Mouse (Mus musculus) brown adipose tissue, adult 24 weeks (tissue): ENCODE measurements at regions not wholly inside any gene's neighbourhood (a gene's known extent, or its start where the extent isn't known, plus 50 kb on each side); places are given as distances from the start of the nearest gene placed in this dataset.
A peak's percentile ranks its signal among the peaks of the same experiment; 100 is the strongest.

Source experiments
- H3K27ac ChIP-seq: fragments of 200-500 bp; replicated peaks from 2 replicates; pipeline ENCODE4 v1.5.1; 2012; ENCODE audit warnings: low read depth, mild to moderate bottlenecking, low read length
- H3K4me1 ChIP-seq: fragments of 200-500 bp; 2 replicates; pipeline ENCODE4 v1.6.1; 2012; ENCODE audit warnings: low read length, mixed read lengths; ENCODE audit not compliant: control insufficient read depth, insufficient read depth, insufficient read length
- H3K4me3 ChIP-seq: fragments of 200-500 bp; 2 replicates; pipeline ENCODE4 v1.5.1; 2012; ENCODE audit warnings: low read depth, mild to moderate bottlenecking, low read length, moderate library complexity; ENCODE audit not compliant: insufficient read depth

GRCm38 (mm10) chrX:21293666-21294065 is 118.2 kb upstream of the Gm21876 start:
- no peak overlapping the region for H3K27ac ChIP-seq
- H3K4me3 ChIP-seq: no peak overlapping the region
- H3K4me1 ChIP-seq: no peaks in the 10 kb centered on the region

DNA sequence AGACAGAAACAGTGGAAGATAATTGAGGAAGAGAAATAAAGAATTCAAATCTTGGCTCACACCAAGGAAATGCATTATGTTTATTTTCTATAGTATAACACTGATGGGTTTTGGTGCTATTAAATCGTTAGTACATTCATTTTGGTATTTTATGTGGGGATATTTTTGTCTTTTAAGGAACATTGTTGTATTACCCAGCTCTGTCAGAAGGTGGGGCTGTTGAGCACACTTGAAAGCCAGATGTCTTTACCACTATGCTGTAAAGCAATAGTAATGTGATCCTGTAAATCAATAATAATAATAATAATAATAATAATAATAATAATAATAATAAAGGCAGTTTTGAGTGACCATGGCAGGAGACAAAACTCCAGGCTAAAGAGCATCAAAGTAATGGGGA is 120.0 kb upstream of the Gm21876 start:
- Histone ChIP-seq H3K4me1 (no peaks in the 10 kb centered on the region), H3K27ac (no peak overlapping the region), H3K4me3 (no peak overlapping the region)

- Histone ChIP-seq H3K4me3 (no peak overlapping the region), H3K27ac (no peak overlapping the region)
Measured at GRCm38 (mm10) chrX:21297349-21297748, 121.9 kb upstream of the Gm21876 start.

DNA sequence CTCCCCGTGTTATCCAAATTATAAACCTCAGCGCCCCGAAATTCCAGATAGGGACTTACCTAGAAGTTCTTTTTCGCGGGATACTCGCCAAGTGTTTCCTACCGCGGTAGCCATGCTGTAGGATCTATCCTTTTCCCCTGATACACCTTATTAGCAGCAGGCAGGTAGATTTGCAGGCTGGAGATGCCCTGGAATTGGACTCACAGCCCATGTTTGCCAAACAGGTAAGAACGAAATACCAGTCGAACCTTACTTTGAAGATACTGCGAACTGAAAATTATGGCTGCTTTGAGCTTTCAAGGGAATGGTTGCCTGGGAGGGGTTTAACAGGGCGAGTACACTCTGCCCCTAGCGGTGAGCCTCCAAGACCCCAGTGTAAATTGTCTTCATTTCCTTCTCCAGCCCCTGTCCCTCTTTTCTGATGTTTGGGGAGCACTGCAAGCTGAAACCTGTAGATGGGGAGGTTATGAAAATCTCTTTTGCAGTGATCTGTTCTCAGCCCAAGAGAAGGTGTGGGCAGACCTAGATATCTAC is 149.8 kb upstream of the Agtr2 start:
- Histone ChIP-seq H3K4me1 (no peaks in the 10 kb centered on the region), H3K4me3 (0 out of 2 replicates have a peak overlapping the region, but pooled peaks have one; percentile 2), H3K27ac (no peak overlapping the region)

More at GRCm38 (mm10) chrX:21297349-21297748, 121.9 kb upstream of the Gm21876 start:
- H3K4me1 ChIP-seq: no peaks in the 10 kb centered on the region

GRCm38 (mm10) chrX:21344397-21344796 is 139.9 kb upstream of the Agtr2 start:
- H3K4me3 ChIP-seq: no peak overlapping the region
- no peaks in the 10 kb centered on the region for H3K4me1 ChIP-seq
- H3K27ac ChIP-seq: no peak overlapping the region

- Histone ChIP-seq H3K27ac (no peak overlapping the region), H3K4me3 (no peak overlapping the region), H3K4me1 (no peaks in the 10 kb centered on the region)
Measured at GRCm38 (mm10) chrX:21350503-21350902, 133.8 kb upstream of the Agtr2 start.

GRCm38 (mm10) chrX:21352350-21352749 is 132.0 kb upstream of the Agtr2 start:
- Histone ChIP-seq H3K27ac (no peak overlapping the region), H3K4me1 (no peaks in the 10 kb centered on the region), H3K4me3 (no peak overlapping the region)

GRCm38 (mm10) chrX:21360771-21361667 is 123.3 kb upstream of the Agtr2 start:
- Histone ChIP-seq H3K4me3 (peak overlapping the region; percentile 51), H3K4me1 (no peaks in the 10 kb centered on the region; the same call in 1 of the 2 replicates), H3K27ac (no peak overlapping the region)

- Histone ChIP-seq H3K27ac (no peak overlapping the region), H3K4me3 (no peak overlapping the region), H3K4me1 (no peaks in the 10 kb centered on the region)
Measured at GRCm38 (mm10) chrX:21385221-21385620, 99.1 kb upstream of the Agtr2 start.

- Histone ChIP-seq H3K4me3 (no peak overlapping the region), H3K27ac (no peak overlapping the region), H3K4me1 (no peaks in the 10 kb centered on the region)
Measured at GRCm38 (mm10) chrX:21389992-21390391, 94.4 kb upstream of the Agtr2 start.

- no peak overlapping the region; the same call in 1 of the 2 replicates for H3K27ac ChIP-seq
- no peaks in the 10 kb centered on the region for H3K4me1 ChIP-seq
- H3K4me3 ChIP-seq: no peak overlapping the region
Measured at GRCm38 (mm10) chrX:21393212-21393611, 91.1 kb upstream of the Agtr2 start.

GRCm38 (mm10) chrX:21424797-21425196 is 59.5 kb upstream of the Agtr2 start:
- H3K4me3 ChIP-seq: no peak overlapping the region
- no peak overlapping the region for H3K27ac ChIP-seq
- H3K4me1 ChIP-seq: no peaks in the 10 kb centered on the region

- Histone ChIP-seq H3K27ac (no peak overlapping the region), H3K4me1 (no peaks in the 10 kb centered on the region), H3K4me3 (no peak overlapping the region)
Measured at GRCm38 (mm10) chrX:21428081-21428480, 56.3 kb upstream of the Agtr2 start.

DNA sequence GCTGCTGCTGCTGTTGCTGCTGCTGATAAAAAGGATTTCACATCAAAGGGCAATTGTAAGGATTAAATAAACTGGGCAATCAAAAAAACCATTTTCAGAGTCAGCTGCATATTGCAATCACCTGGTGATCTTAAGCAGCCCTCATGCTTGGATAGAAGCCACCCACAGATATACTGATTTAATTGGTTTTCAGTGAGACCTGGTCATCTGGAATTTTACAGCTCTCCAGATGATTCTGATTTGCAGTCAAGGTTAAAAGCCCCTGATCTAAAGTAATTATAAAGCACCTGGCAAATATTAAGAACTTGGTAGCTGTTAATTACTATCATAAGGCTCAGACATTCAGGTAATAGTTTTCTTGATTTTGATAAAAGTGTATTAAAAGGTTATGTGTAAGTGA is 50.8 kb upstream of the Agtr2 start:
- no peak overlapping the region for H3K27ac ChIP-seq
- H3K4me1 ChIP-seq: no peaks in the 10 kb centered on the region
- H3K4me3 ChIP-seq: no peak overlapping the region
